Mouse (Mus musculus) liver, embryonic 15.5 days (tissue): Measurements from ENCODE around the gene Camkv. TPM values are rescaled to one million over a fixed set of nuclear protein-coding genes. Genes with fewer than 3 reads are reported as not detected.

ENCODE experiments used
- ATAC-seq: fragments of 200-750 bp; cut with Nextera tagmentation; 2 replicates; pipeline ENCODE4 v1.8.0; 2017; ENCODE audit warnings: moderate number of reproducible peaks, mild to moderate bottlenecking, moderate library complexity; ENCODE audit not compliant: insufficient read depth
- H3K27ac ChIP-seq: fragments of 300-500 bp; sonication (generic); replicated peaks from 2 replicates; pipeline ENCODE4 v1.5.1; 2015; ENCODE audit warnings: mild to moderate bottlenecking, inconsistent platforms
- H3K27me3 ChIP-seq: fragments of 300-500 bp; sonication (generic); 2 replicates; pipeline ENCODE4 v1.6.1; 2015; ENCODE audit warnings: mild to moderate bottlenecking, inconsistent platforms
- H3K36me3 ChIP-seq: fragments of 300-500 bp; sonication (generic); replicated peaks from 2 replicates; pipeline ENCODE4 v1.6.1; 2015; ENCODE audit warnings: moderate library complexity, mild to moderate bottlenecking, inconsistent platforms
- H3K4me1 ChIP-seq: fragments of 300-500 bp; sonication (generic); replicated peaks from 2 replicates; pipeline ENCODE4 v1.6.1; 2015; ENCODE audit warnings: inconsistent platforms
- H3K4me2 ChIP-seq: fragments of 300-500 bp; sonication (generic); 2 replicates; pipeline ENCODE4 v1.6.1; 2015; ENCODE audit warnings: moderate library complexity, mild to moderate bottlenecking, inconsistent platforms
- H3K4me3 ChIP-seq: fragments of 300-500 bp; sonication (generic); replicated peaks from 2 replicates; pipeline ENCODE4 v1.5.1; 2015; ENCODE audit warnings: mild to moderate bottlenecking, inconsistent platforms
- H3K9ac ChIP-seq: fragments of 300-500 bp; sonication (generic); 2 replicates; pipeline ENCODE4 v1.6.1; 2015; ENCODE audit warnings: moderate library complexity, mild to moderate bottlenecking, inconsistent platforms
- H3K9me3 ChIP-seq: fragments of 300-500 bp; sonication (generic); replicated peaks from 2 replicates; pipeline ENCODE4 v1.6.1; 2016; ENCODE audit warnings: inconsistent platforms
- WGBS: fragments of 180-500 bp; shearing (Covaris S2); methylation state at CpG from one replicate; pipeline ENCODE4 v1.1.7; 2015; ENCODE audit warnings: mixed read lengths; ENCODE audit not compliant: insufficient replicate concordance; 5-methylcytosine and 5-hydroxymethylcytosine counted together
- polyA plus RNA-seq: library from polyadenylated mRNA; unstranded; fragments of >200 nt; fragmentation: Nextera tagmentation; extraction: Ambion mirVana; gene quantifications from 2 replicates; pipeline ENCODE4 v1.2.1, GENCODE M21; 2015

Gene Camkv
- polyA plus RNA-seq, 1 experiment from 2014 or later, result 0.08 TPM

DNA sequence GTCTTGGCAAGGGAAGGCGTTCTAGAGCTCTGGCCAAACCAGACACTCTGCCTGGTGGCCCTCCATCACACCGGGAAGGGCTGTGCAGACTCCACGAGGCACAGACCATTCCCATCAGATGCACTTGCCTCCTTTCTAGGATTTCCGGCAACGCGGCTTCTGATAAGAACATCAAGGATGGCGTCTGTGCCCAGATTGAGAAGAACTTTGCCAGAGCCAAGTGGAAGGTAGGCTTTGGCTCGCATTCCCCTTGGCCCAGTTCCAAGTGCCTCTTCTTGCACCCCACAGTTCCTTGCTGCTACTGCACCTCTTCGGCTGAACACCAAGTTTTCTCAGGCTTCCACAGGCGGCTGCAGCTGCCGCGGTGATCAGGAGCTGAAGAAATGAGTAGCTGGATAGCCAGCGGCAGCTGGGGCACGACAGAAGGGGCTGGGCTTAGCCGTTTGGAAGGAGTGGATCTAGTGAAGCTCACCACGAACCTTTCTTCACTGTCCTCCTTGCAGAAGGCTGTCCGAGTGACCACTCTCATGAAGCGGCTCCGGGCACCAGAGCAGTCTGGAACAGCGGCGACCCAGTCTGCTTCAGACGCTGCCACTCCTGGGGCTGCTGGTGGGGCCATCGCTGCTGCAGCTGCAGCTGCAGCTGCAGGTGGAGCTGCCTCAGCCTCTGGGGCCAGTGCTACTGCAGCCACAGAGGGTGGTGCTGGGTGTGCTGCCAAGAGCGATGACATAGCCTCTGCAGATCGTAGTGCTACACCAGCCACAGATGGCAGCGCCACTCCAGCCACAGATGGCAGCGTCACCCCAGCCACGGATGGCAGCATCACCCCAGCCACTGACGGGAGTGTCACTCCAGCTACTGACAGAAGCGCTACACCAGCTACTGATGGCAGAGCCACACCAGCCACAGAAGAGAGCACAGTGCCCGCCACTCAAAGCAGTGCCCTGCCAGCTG, 12.0 kb downstream of the Camkv start:
- Histone ChIP-seq H3K27me3 (peaks cover 7% of the 10 kb centered on the region; the same call in 1 of the 2 replicates), H3K4me3 (no peak overlapping the region), H3K9me3 (no peaks in the 10 kb centered on the region), H3K4me2 (no peak overlapping the region), H3K27ac (no peak overlapping the region), H3K36me3 (no peaks in the 10 kb centered on the region), H3K4me1 (peaks cover 26% of the 10 kb centered on the region), H3K9ac (no peak overlapping the region)
- WGBS, result 78% methylated on average over 31 of the region's 31 CpGs
- no peak for ATAC-seq

DNA sequence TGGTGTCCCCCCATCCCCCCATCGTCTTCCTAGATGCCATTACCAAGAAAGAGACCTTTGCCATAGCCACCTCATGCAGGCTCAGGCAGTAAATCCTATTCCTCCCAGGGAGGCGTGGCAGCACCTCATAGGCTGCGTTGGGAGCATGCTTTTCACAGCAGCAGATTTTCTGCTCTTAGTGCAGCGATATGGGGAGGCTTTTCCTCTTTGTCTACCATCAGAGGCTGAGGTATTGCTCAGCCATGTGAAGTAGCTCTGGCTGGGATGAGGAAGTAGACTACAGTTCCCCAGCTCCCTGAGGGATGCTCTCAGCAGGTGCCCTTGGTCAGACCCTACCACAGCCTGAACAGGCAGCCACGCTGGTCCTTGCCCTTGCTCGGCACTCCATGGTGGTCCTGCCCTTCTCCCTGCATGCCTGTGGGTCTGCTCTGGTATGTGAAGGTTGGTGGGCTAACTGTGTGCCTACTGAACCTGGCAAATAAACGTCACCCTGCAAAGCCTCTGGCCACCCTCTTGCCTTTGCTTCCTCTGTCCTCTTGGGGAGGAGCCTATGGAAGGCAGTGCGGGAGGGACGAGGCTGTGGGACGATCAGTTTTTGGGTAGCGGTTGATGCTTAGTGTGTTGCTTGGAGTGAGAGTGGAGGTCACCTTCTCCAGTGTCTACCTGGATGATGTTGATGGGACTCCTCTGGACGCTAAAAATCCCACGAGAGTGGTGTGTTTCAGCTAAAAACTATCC, 13.9 kb downstream of the Camkv start:
- Histone ChIP-seq H3K9ac (no peak overlapping the region), H3K4me2 (no peak overlapping the region), H3K4me1 (peaks cover 31% of the 10 kb centered on the region), H3K36me3 (no peaks in the 10 kb centered on the region), H3K4me3 (no peak overlapping the region), H3K27ac (no peak overlapping the region), H3K27me3 (peaks cover 4% of the 10 kb centered on the region; the same call in 1 of the 2 replicates), H3K9me3 (no peaks in the 10 kb centered on the region)
- no peak for ATAC-seq
- 68% methylated on average over 13 of the region's 13 CpGs for WGBS

DNA sequence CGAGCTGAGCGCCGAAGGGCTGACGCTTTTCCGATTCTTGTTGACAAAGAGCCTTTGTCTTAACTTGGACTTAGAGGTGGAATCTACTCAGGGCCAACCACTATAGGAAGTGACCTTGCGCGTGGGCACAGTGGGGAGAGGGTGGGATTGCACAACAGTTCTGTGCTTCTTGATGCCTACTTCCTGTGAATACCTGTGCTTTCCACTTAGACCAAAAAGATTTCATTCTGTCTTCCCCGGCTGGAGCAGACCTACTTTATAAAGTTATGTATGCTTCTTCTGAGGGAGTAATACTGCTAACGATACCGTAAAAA, 14.4 kb downstream of the Camkv start, which contains the start of gene Traip:
Gene Traip, plus strand, starts transcription at position 215 of the 314 bp plus-strand sequence.
- Histone ChIP-seq H3K36me3 (no peaks in the 10 kb centered on the region), H3K4me1 (peaks cover 31% of the 10 kb centered on the region), H3K9me3 (no peaks in the 10 kb centered on the region), H3K9ac (peak within 1 kb of the TSS; percentile 71), H3K4me2 (peak within 1 kb of the TSS; percentile 86), H3K27me3 (peaks cover 4% of the 10 kb centered on the region; the same call in 1 of the 2 replicates), H3K27ac (peak within 1 kb of the TSS; percentile 74), H3K4me3 (peak within 1 kb of the TSS; percentile 88)
- ATAC-seq, result no peak
- 78% methylated on average over 10 of the region's 10 CpGs for WGBS

DNA sequence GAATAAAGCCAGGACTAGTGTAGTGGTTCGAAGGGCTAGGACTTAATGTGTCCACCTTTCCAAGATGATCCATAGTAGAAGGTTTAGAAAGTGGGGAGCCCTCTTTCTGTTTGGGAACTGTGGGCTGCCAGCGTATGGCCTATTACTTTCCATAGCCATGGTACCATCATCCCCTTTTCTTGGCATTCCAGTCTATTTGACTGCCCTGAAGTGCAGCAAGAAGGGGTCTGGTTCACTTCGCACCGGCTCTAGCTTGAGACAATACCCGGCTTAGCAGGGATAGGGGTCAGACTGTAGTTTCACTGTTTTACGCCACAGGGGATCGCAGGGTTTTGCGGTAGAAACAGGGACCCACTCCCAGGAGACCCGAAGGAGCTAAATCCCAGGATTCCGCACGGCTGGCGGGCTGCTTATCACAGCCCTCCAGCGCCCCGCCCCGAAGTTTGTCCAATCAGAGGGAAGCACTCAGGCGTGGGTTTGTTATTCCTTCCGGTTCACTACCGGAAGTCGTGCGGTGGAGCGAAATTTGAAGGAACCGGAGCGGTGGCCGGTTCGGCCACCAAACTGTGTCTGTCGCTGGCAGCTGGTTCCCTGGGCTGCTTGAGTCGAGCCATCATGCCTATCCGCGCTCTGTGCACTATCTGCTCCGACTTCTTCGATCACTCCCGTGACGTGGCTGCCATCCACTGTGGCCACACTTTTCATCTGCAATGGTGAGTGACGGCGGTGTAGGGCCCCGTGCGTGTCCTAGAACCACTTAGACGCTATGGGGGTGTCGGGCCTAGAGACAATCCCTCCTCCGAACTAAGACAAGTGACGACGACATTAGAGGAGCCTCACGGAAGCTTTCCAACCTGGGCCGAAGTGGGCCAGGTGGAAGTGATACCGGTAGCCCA, 15.2 kb downstream of the Camkv start:
- 11% methylated on average over 45 of the region's 45 CpGs for WGBS

DNA sequence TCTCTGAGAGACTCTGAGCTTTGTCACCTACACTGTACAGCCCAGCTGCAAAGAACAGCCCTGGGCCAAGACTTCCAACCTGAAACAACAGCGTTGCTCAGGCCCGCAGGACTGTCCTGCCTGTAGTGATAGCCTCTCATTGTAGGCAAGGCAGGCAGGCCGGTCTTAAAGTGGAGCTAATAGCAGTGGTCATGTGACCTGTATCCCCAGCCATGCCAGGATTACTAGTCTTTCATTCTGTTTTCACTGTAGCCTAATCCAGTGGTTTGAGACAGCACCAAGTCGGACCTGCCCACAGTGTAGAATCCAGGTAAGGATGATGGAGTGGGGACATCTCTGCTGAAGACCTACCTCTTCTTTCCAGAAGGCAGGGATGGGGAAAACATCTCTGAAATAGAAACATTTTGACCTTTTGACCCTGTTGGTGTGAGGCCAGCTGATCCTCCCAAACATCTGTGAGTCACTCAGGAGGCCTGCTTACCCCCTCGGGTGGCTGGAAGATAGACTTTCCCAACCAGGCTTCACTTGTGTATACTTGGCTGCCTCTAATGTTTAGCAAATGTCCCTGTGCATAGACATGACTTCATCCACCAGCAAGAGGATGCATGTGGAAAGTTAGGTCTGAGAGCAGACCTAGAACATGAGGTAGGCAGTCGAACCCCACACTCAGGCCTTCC, 20.3 kb downstream of the Camkv start:
- Histone ChIP-seq H3K36me3 (peaks cover 50% of the 10 kb centered on the region), H3K4me1 (peaks cover 21% of the 10 kb centered on the region), H3K9me3 (no peaks in the 10 kb centered on the region), H3K4me2 (no peak overlapping the region), H3K4me3 (no peak overlapping the region), H3K9ac (no peak overlapping the region), H3K27ac (no peak overlapping the region), H3K27me3 (no peaks in the 10 kb centered on the region)
- no peak for ATAC-seq
- 79% methylated on average over 6 of the region's 6 CpGs for WGBS

More for the DNA sequence above, 15.2 kb downstream of the Camkv start:
- Histone ChIP-seq H3K4me3 (peak overlapping the region; percentile 88), H3K27me3 (peaks cover 4% of the 10 kb centered on the region; the same call in 1 of the 2 replicates), H3K36me3 (no peaks in the 10 kb centered on the region), H3K9ac (peak overlapping the region; percentile 71), H3K4me2 (peak overlapping the region; percentile 86), H3K27ac (peak overlapping the region; percentile 74), H3K9me3 (no peaks in the 10 kb centered on the region), H3K4me1 (peaks cover 31% of the 10 kb centered on the region)
- peak; percentile 87 for ATAC-seq

DNA sequence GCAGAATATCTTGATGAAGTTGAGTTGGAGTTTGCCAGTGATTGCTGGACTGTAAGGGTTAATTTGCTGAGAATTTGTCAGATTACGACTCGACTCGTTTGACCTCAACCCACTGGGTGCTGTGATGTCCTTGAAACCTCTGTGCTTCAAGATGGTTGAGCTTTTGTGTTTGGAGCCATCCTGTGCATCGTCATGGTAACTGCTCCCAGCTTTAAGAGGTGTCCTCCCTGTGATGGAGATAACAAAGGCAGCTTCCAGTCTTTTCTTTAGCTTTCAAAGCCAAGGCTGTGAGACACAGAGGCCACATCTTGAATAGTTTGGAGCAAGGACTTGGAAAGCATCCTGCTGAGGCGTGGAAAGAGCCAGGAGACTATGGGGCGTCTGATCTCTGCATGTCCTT, 21.7 kb downstream of the Camkv start:
- WGBS, result 55% methylated on average over 6 of the region's 6 CpGs

DNA sequence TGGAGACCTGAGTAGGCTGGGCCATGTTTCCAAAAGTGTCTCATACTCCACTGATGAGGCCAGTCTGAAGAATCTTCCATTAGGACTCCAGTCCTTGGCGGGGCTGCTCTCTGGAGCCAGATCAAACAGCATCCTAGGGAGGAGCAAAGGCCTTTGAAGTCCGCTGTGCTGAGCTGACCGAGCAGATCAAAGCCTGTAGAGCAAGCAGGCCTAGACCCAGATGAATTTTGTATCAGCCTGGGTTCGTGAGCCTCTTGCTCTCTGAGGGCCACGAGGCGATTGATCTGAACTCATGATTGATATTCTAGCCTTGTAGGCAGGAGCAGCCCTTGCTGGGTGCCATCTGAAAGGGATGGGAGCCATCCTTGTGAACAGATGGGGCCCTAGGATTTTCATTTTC, 24.4 kb downstream of the Camkv start:
- Histone ChIP-seq H3K36me3 (peaks cover 89% of the 10 kb centered on the region), H3K4me1 (peaks cover 13% of the 10 kb centered on the region), H3K9me3 (no peaks in the 10 kb centered on the region), H3K27me3 (no peaks in the 10 kb centered on the region), H3K27ac (0 out of 2 replicates have a peak overlapping the region, but pooled peaks have one; percentile 3), H3K4me3 (no peak overlapping the region), H3K4me2 (no peak overlapping the region), H3K9ac (no peak overlapping the region)
- WGBS, result 82% methylated on average over 6 of the region's 6 CpGs
- ATAC-seq, result no peak

More for the DNA sequence above, 21.7 kb downstream of the Camkv start:
- Histone ChIP-seq H3K9ac (no peak overlapping the region), H3K9me3 (no peaks in the 10 kb centered on the region), H3K36me3 (peaks cover 63% of the 10 kb centered on the region), H3K27me3 (no peaks in the 10 kb centered on the region), H3K4me3 (no peak overlapping the region), H3K27ac (no peak overlapping the region), H3K4me2 (no peak overlapping the region), H3K4me1 (peaks cover 9% of the 10 kb centered on the region)
- ATAC-seq, result no peak

DNA sequence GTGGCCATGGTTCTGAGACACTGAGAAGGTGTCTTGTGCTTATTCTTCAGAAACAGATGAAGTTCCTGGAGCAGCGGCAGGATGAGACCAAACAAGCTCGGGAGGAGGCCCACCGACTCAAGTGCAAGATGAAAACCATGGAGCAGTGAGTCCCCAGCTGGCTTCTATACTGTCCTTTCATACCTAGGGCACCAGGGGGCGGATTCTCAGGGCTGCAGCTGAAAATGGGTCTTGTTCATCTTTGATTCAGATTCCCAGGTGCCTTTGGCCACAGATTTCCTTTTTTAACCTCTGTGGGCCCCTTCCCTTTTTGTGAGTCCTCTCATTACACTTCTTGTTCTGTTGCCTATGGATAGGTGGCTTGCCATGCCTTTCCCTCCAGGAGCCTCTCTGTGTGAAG, 25.5 kb downstream of the Camkv start:
- peaks cover 95% of the 10 kb centered on the region for H3K36me3 ChIP-seq

DNA sequence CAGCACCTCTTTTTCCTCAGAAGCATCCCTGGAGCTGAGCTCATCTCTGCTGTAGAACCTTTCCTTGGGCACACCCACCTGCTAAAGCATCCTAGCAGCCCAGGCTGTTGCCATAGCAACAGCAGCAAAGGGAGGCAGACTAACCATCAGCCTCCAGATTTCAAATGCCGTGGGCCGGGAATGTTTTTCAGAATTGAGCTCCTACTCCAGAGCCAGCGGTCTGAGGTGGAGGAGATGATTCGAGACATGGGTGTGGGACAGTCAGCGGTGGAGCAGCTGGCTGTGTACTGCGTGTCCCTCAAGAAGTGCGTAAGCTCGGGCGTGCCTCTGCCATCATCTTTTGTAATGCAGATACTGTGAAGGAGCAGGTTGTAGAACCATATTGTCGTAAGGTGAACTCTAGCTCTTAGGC, 25.9 kb downstream of the Camkv start:
- Histone ChIP-seq H3K4me3 (no peak overlapping the region), H3K4me2 (no peak overlapping the region), H3K9me3 (no peaks in the 10 kb centered on the region), H3K27ac (no peak overlapping the region), H3K4me1 (peaks cover 15% of the 10 kb centered on the region), H3K36me3 (peaks cover 94% of the 10 kb centered on the region), H3K9ac (no peak overlapping the region), H3K27me3 (no peaks in the 10 kb centered on the region)
- 89% methylated on average over 10 of the region's 10 CpGs for WGBS
- ATAC-seq, result no peak

More for the DNA sequence above, 25.5 kb downstream of the Camkv start:
- Histone ChIP-seq H3K9me3 (no peaks in the 10 kb centered on the region), H3K27me3 (no peaks in the 10 kb centered on the region), H3K4me2 (no peak overlapping the region), H3K4me1 (peaks cover 13% of the 10 kb centered on the region), H3K9ac (no peak overlapping the region), H3K27ac (no peak overlapping the region), H3K4me3 (no peak overlapping the region)
- WGBS, result 56% methylated on average over 4 of the region's 4 CpGs
- ATAC-seq, result no peak

DNA sequence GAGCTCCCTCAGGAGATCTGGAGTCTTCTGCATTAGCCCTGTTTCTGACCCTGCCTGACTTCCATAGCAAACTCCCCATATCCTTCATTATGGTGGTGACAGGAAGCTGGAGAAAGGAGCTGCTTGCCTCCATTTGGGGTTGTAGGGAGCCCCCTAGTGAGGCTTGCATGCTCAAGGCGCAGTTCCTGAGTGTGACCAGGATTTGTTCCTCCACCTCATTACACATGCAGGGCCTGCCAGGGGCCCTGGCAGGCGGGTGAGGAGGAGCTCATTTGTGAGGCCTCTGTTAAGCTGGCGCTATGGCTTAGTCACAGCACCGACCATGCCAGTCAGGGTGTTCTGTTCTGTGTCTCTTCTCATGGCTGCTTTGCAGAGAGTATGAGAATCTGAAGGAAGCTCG, 26.4 kb downstream of the Camkv start:
- H3K36me3 ChIP-seq, result peaks cover 94% of the 10 kb centered on the region
- no peak overlapping the region for H3K4me2 ChIP-seq
- no peak overlapping the region for H3K27ac ChIP-seq
- H3K4me1 ChIP-seq, result peaks cover 20% of the 10 kb centered on the region
- no peaks in the 10 kb centered on the region for H3K27me3 ChIP-seq
- no peak for ATAC-seq
- no peak overlapping the region for H3K9ac ChIP-seq
- no peak overlapping the region for H3K4me3 ChIP-seq
- H3K9me3 ChIP-seq, result no peaks in the 10 kb centered on the region
- 62% methylated on average over 5 of the region's 5 CpGs for WGBS
